Mouse (Mus musculus) CH12.LX (cell line): ENCODE data around the gene Uap1l1. TPM values are rescaled to one million over a fixed set of nuclear protein-coding genes. Genes with fewer than 3 reads are reported as not detected.

Source experiments
- DNase-seq: peaks from one replicate; pipeline ENCODE4 v3.0.0-alpha.2; 2013; ENCODE audit errors: extremely low read depth
- H3K27ac ChIP-seq: 2 replicates; pipeline ENCODE4 v1.5.1; 2012; ENCODE audit warnings: low read depth, mild to moderate bottlenecking, control low read depth, moderate library complexity; ENCODE audit not compliant: insufficient read depth
- H3K27me3 ChIP-seq: replicated peaks from 2 replicates; pipeline ENCODE3; 2012; ENCODE audit warnings: inconsistent platforms
- H3K36me3 ChIP-seq, 2 experiments: replicated peaks in 1 of 2; 2 replicates each; pipeline versions ENCODE3 to v1.6.1; 2012; ENCODE audit warnings: inconsistent platforms in 1 of 2, low read length in 1 of 2, mild to moderate bottlenecking in 1 of 2, mixed read lengths in 1 of 2, moderate library complexity in 1 of 2; ENCODE audit not compliant: control insufficient read depth in 1 of 2, insufficient read depth in 1 of 2
- H3K4me1 ChIP-seq, 2 experiments: 2 replicates each; pipeline ENCODE4 v1.6.1; 2012; ENCODE audit warnings: inconsistent platforms in 1 of 2, moderate library complexity in 1 of 2; ENCODE audit not compliant: insufficient read depth in 2 of 2, control insufficient read depth in 1 of 2
- H3K4me2 ChIP-seq: 2 replicates; pipeline ENCODE4 v1.6.1; 2012; ENCODE audit warnings: low read depth, mild to moderate bottlenecking, control low read depth; ENCODE audit not compliant: poor library complexity, insufficient read depth, severe bottlenecking
- H3K4me3 ChIP-seq, 3 experiments: fragments of 150-350 bp in 1 of 3; sonication (generic) in 1 of 3; replicated peaks in 1 of 3; 2 replicates each; pipeline versions ENCODE3 to v1.5.1; 2011 to 2012; ENCODE audit warnings: low read depth in 2 of 3, low read length in 2 of 3, mild to moderate bottlenecking in 2 of 3, moderate library complexity in 2 of 3, control low read depth in 1 of 3, improper control_type of control experiment in 1 of 3, inconsistent platforms in 1 of 3, mixed read lengths in 1 of 3; ENCODE audit not compliant: poor library complexity in 1 of 3
- H3K79me2 ChIP-seq: replicated peaks from 2 replicates; pipeline ENCODE4 v1.6.1; 2012; ENCODE audit warnings: mild to moderate bottlenecking, moderate library complexity; ENCODE audit not compliant: control insufficient read depth, poor library complexity, insufficient read depth, severe bottlenecking; ENCODE audit errors: extremely low read depth
- H3K9ac ChIP-seq: 2 replicates; pipeline ENCODE4 v1.6.1; 2012; ENCODE audit warnings: low read depth, mild to moderate bottlenecking, control low read depth, moderate library complexity; ENCODE audit not compliant: insufficient read depth
- H3K9me3 ChIP-seq: replicated peaks from 2 replicates; pipeline ENCODE3; 2012; ENCODE audit warnings: low read length, inconsistent platforms, mixed read lengths
- BHLHE40 ChIP-seq: IDR thresholded peaks from 2 replicates; pipeline ENCODE4 v1.6.1; 2011; ENCODE audit warnings: mild to moderate bottlenecking, low read depth, low read length, improper control_type of control experiment
- CHD1 ChIP-seq: IDR thresholded peaks from 2 replicates; pipeline ENCODE4 v1.6.1; 2012; ENCODE audit warnings: low read depth, low read length, improper control_type of control experiment, inconsistent platforms
- CTCF ChIP-seq, 2 experiments: IDR thresholded peaks in 1 of 2; conservative IDR thresholded peaks in 1 of 2; 2 replicates each; pipeline ENCODE4 v1.5.1; 2011 to 2012; ENCODE audit warnings: low read depth in 2 of 2, low read length in 2 of 2, improper control_type of control experiment in 1 of 2, inconsistent platforms in 1 of 2, mild to moderate bottlenecking in 1 of 2, moderate library complexity in 1 of 2
- ELF1 ChIP-seq: IDR thresholded peaks from 2 replicates; pipeline ENCODE4 v1.6.1; 2014; ENCODE audit warnings: low read depth, mild to moderate bottlenecking, inconsistent platforms, low read length, improper control_type of control experiment
- MAX ChIP-seq: IDR thresholded peaks from 2 replicates; pipeline ENCODE4 v1.6.1; 2011; ENCODE audit warnings: low read length, improper control_type of control experiment
- RAD21 ChIP-seq: IDR thresholded peaks from 2 replicates; pipeline ENCODE4 v1.6.1; 2011; ENCODE audit warnings: low read depth, mild to moderate bottlenecking, low read length, improper control_type of control experiment, moderate library complexity
- SIN3A ChIP-seq: IDR thresholded peaks from 2 replicates; pipeline ENCODE4 v1.6.1; 2012; ENCODE audit warnings: low read length, improper control_type of control experiment, inconsistent platforms
- SMC3 ChIP-seq: IDR thresholded peaks from 2 replicates; pipeline ENCODE4 v1.6.1; 2011; ENCODE audit warnings: low read depth, low read length, improper control_type of control experiment
- dilution Hi-C: fragments of 300-500 bp; cut with MboI; formaldehyde crosslinking; loops from 2 replicates; pipeline ENCODE4 v1.14.3; 2020; ENCODE audit warnings: low sequenced_read_pairs; ENCODE audit not compliant: extremely low pct_unique_long_range_greater_than_20kb, extremely low pct_ligation_motif_present
- in situ Hi-C: fragments of 300-500 bp; cut with MboI; formaldehyde crosslinking; loops from 3 replicates; pipeline ENCODE4 v1.14.3; 2019; ENCODE audit warnings: low sequenced_read_pairs, low pct_ligation_motif_present, low pct_unique_long_range_greater_than_20kb, mixed read lengths
- polyA plus RNA-seq: library from polyadenylated mRNA; unstranded; fragments of >175 nt; gene quantifications from 2 replicates; pipeline ENCODE4 v1.2.1, GENCODE M21; 2012; ENCODE audit warnings: low read depth; ENCODE audit not compliant: insufficient read length
- total RNA-seq, 2 experiments: library from RNA; depleted of rRNA; stranded (reverse); fragments of 300-350 nt in 1 of 2; fragments of >200 nt in 1 of 2; gene quantifications; 2 replicates each; pipeline ENCODE4 v1.2.3; 2012 to 2014

Gene Uap1l1
- total and polyA plus RNA-seq, 3 experiments: 4.3 to 30.8 (median 14.5) TPM

DNA sequence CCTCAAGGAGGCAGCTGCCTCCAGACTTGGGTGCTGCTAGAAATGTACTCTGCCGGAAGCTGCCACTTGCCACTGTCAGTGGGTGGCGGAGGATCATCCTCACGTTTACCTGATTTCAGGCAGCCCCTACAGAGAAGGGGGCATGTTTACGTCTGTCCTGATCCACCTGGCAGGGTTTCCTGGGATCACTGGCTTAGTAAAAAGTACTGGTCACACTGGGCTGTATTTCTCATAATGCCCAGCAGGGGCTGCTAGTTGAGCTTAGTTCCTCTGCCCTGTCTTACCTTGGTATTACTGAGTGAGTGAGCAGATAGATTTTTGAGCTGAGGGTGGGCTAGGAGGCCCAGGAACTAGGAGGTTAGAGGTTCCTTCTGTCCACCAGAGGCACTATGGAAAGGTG, 11.1 kb upstream of the Uap1l1 start:
- Histone ChIP-seq H3K27me3 (no peaks in the 10 kb centered on the region), H3K27ac (no peak overlapping the region), H3K4me1 (peaks cover 12 to 16% of the 10 kb centered on the region in 2 experiments), H3K36me3 (peaks cover 23 to 47% of the 10 kb centered on the region in 2 experiments), H3K4me2 (no peak overlapping the region), H3K9me3 (no peaks in the 10 kb centered on the region), H3K9ac (no peak overlapping the region), H3K4me3 (no peak overlapping the region), H3K79me2 (no peaks in the 10 kb centered on the region)
- dilution Hi-C loops (no loop called here), in situ Hi-C loops (no loop called here)
- peak; percentile 51 for DNase-seq
- no peak for TF ChIP-seq MAX
- TF ChIP-seq BHLHE40: no peak
- peak; percentile 83 to 84 for TF ChIP-seq CTCF (conservative IDR thresholded peaks at IDR 0.05 in 1 of 2, IDR thresholded peaks at IDR 0.05 in 1 of 2; ENCODE audit: low read depth in 2 of 2, low read length in 2 of 2)
- TF ChIP-seq SMC3: peak; percentile 74
- TF ChIP-seq RAD21: peak; percentile 70

- peaks cover 14% of the 10 kb centered on the region for H3K27me3 ChIP-seq
- in situ Hi-C loops: no loop called here
- H3K27ac ChIP-seq: no peak overlapping the region
- H3K79me2 ChIP-seq: no peaks in the 10 kb centered on the region
- no peaks in the 10 kb centered on the region for H3K9me3 ChIP-seq
- DNase-seq: peak; percentile 52
- peak overlapping the region; percentile 68 to 92 (median 75) for H3K4me3 ChIP-seq
- no peak for TF ChIP-seq CHD1
- 0 out of 2 replicates have a peak, but pooled peaks have one; percentile 5 for TF ChIP-seq ELF1
- H3K9ac ChIP-seq: peak overlapping the region; percentile 17; the same call in 1 of the 2 replicates
- peak overlapping the region; percentile 86 for H3K4me2 ChIP-seq
- peaks cover 23 to 43% of the 10 kb centered on the region in 2 experiments for H3K36me3 ChIP-seq
- dilution Hi-C loops: no loop called here
- peaks cover 14 to 16% of the 10 kb centered on the region in 2 experiments for H3K4me1 ChIP-seq
Observed at GRCm38 (mm10) chr2:25373431-25373830, 7.9 kb upstream of the Uap1l1 start.

DNA sequence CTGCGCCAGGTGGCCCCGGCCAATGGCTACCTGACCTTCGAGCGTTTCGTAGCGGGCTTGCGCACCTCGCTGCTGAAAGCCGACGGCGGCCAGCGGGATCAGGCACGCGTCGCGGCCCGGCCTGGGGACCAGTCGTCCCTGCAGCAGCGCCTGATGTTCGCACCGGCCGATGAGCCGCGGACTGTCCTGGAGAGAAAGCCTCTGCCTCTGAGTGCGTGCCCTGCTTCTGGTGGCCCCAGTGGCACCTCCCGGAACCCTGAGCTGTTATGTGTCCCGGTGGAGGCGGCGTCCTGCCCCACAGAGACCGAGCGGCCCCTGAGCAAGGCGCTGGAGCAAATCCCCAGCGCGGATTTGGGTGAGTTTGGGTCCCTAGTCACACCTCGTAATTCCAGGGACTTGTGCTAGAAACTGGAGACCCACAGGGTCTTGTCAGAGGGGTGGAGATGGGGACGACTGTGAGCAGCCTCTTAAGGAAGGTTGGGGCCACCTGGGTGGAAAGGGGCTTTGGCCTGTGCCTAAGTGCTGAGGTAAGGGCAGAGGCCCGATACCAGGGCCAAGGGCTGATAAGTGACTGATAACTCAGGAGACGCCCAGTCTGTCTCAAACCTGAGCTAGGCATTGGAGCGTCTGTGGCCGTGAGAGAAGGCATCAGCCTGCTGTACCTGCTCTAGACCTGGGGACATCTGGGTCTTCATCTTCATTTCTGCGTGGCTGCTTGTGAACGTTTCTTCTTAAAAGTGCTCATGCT, 7.3 kb upstream of the Uap1l1 start:
- peak; percentile 20 for DNase-seq
- Histone ChIP-seq H3K9ac (peak overlapping the region; percentile 17; the same call in 1 of the 2 replicates), H3K27me3 (peaks cover 19% of the 10 kb centered on the region), H3K4me2 (peak overlapping the region; percentile 86), H3K4me1 (peaks cover 16% of the 10 kb centered on the region in 2 experiments), H3K9me3 (no peaks in the 10 kb centered on the region), H3K27ac (peak overlapping the region; percentile 24; the same call in 1 of the 2 replicates), H3K4me3 (peak overlapping the region; percentile 68 to 92 (median 75)), H3K36me3 (peaks cover 20 to 36% of the 10 kb centered on the region in 2 experiments), H3K79me2 (no peaks in the 10 kb centered on the region)
- TF ChIP-seq CHD1: no peak
- peak; percentile 17; the same call in 1 of the 2 replicates for TF ChIP-seq SIN3A
- in situ Hi-C loops (no loop called here), dilution Hi-C loops (no loop called here)
